In the genomic region with DNA sequence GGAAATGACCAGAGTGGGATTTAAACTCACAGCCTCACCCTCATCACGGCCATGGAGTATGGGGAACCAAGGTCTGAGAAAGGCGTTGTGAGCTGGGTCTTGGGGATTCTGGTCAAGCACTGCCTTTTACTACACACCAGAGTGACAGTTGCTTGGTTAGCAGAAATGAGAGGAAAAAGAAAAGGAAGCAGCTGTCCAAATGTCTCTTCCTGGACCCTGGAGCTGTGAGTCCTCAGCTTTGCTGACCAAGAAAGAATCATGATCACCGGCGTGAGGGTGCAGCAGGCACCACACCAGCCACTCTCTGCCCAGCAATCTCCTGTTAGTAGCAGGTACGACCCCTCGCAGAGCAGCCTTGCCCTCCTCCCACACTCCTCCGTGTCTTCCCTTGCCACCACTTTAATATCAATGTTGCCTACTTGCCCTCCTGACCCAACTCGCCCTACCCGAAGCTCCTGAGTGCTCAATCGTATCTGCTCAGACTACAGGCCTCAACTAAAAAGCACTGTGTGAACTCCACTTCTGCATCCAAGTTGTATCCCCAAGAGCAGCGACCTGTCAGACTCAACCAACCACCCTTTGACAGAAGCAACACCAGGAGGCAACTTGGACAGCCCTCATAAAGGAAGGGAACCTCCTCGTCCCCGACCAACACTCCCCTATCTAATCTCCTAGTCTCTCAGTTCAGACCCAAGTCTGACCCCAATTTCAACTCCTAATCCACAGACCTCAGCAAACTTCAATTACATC, we compare ENCODE assay signal across 8 mouse cellular contexts. TPM values are rescaled to one million over a fixed set of nuclear protein-coding genes. Genes with fewer than 3 reads are reported as not detected.
DNase-seq lines count a peak whose midpoint lies in the region; ATAC-seq and TF ChIP-seq lines count a peak whose summit lies in the region.

No protein-coding gene starts in this region.

- H3K27me3 ChIP-seq in ES-Bruce4 (ENCODE audit: control insufficient read depth, insufficient read depth, low read length, poor library complexity, severe bottlenecking), result no peaks in the 10 kb centered on the region
- no peaks in the 10 kb centered on the region for H3K27me3 ChIP-seq in forebrain, embryonic 10.5 days (ENCODE audit: poor library complexity, severe bottlenecking)
- no peaks in the 10 kb centered on the region for H3K27me3 ChIP-seq in midbrain, embryonic 16.5 days (ENCODE audit: control insufficient read depth, insufficient read depth, low read depth, low read length)

- WGBS in forebrain, embryonic 10.5 days, result 53% methylated on average over 13 of the region's 13 CpGs
- WGBS in midbrain, embryonic 16.5 days, result 46% methylated on average over 13 of the region's 13 CpGs

- peak overlapping the region; percentile 88 for H3K4me2 ChIP-seq in midbrain, embryonic 16.5 days (ENCODE audit: low read length)

- no peaks in the 10 kb centered on the region for H3K9me3 ChIP-seq in ES-Bruce4 (replicated peaks; ENCODE audit: control insufficient read depth, insufficient read depth, low read length, poor library complexity, severe bottlenecking)
- H3K9me3 ChIP-seq in forebrain, embryonic 10.5 days, result no peaks in the 10 kb centered on the region
- no peaks in the 10 kb centered on the region for H3K9me3 ChIP-seq in midbrain, embryonic 16.5 days (replicated peaks; ENCODE audit: control insufficient read depth, low read length, poor library complexity, severe bottlenecking)

- intact Hi-C loops in heart, postnatal 25 days (cut with DNase I), result loop anchor here (10.0 kb wide), 2 partner anchors 733 to 843 kb away; partner anchors contain the start of genes Tpp2 and Uxs1

- H3K4me3 ChIP-seq in ES-Bruce4 (ENCODE audit: low read depth, low read length), result peak overlapping the region; percentile 84
- H3K4me3 ChIP-seq in forebrain, embryonic 10.5 days, result peak overlapping the region; percentile 85
- H3K4me3 ChIP-seq in midbrain, embryonic 16.5 days (ENCODE audit: low read depth, low read length), result peak overlapping the region; percentile 80

- TF ChIP-seq CTCF in ES-Bruce4 (IDR thresholded peaks at IDR 0.05; ENCODE audit: low read depth, low read length), result no peak

- TF ChIP-seq EP300 in ES-Bruce4 (IDR thresholded peaks at IDR 0.05; ENCODE audit: insufficient read depth, low read depth, low read length), result no peak

- DNase-seq in heart, adult 18-20 months, result peak; percentile 29 to 37
- DNase-seq in heart, postnatal 25 days (ENCODE audit: low spot score), result no peak
- no peak for DNase-seq in forebrain, embryonic 10.5 days (ENCODE audit: extremely low spot score, low spot score)
- DNase-seq in embryo, embryonic 10 days (ENCODE audit: low spot score), result no peak
- DNase-seq in lung, postnatal 36 days, result no peak

- peak; percentile 1 for ATAC-seq in inflammation-experienced regulatory T-cells, adult 6 months
- peak; percentile 34; the same call in 1 of the 2 replicates for ATAC-seq in midbrain, embryonic 16.5 days

- H3K36me3 ChIP-seq in ES-Bruce4 (ENCODE audit: control insufficient read depth, insufficient read depth, low read length, poor library complexity, severe bottlenecking), result no peaks in the 10 kb centered on the region
- peaks cover 14% of the 10 kb centered on the region for H3K36me3 ChIP-seq in forebrain, embryonic 10.5 days (replicated peaks)
- H3K36me3 ChIP-seq in midbrain, embryonic 16.5 days (ENCODE audit: control insufficient read depth, insufficient read depth, low read length), result no peaks in the 10 kb centered on the region

- no peak for TF ChIP-seq POLR2A in ES-Bruce4 (IDR thresholded peaks at IDR 0.05; ENCODE audit: insufficient read depth, low read length)

- H3K4me1 ChIP-seq in ES-Bruce4 (ENCODE audit: control insufficient read depth, insufficient read depth, low read length), result peaks cover 4% of the 10 kb centered on the region
- H3K4me1 ChIP-seq in forebrain, embryonic 10.5 days, result peaks cover 20% of the 10 kb centered on the region
- H3K4me1 ChIP-seq in midbrain, embryonic 16.5 days (ENCODE audit: control insufficient read depth, insufficient read depth, low read length), result peaks cover 24% of the 10 kb centered on the region

- H3K9ac ChIP-seq in ES-Bruce4 (ENCODE audit: low read depth, poor library complexity, severe bottlenecking), result peak overlapping the region; percentile 83
- H3K9ac ChIP-seq in midbrain, embryonic 16.5 days (ENCODE audit: low read depth, low read length), result peak overlapping the region; percentile 93

- H3K27ac ChIP-seq in ES-Bruce4 (ENCODE audit: insufficient read depth, low read length), result no peak overlapping the region
- H3K27ac ChIP-seq in forebrain, embryonic 10.5 days, result peak overlapping the region; percentile 92
- H3K27ac ChIP-seq in midbrain, embryonic 16.5 days (ENCODE audit: low read length), result peak overlapping the region; percentile 87

RNA-seq across cellular contexts. Expression of gene Tgfbrap1, which starts 7.0 kb away (rescaled TPM):
- total RNA-seq in heart, adult 18-20 months (2021), result 10 to 100 TPM; 14.2 to 15.1 TPM
- 10 to 100 TPM; 12.9 to 13.2 TPM for total RNA-seq in heart, postnatal 25 days (2021)
- 9.6 and 9.8 TPM in 2 replicates for polyA plus RNA-seq in ES-Bruce4 (2011; ENCODE audit: insufficient read depth, insufficient read length, low read depth, missing spikeins)
- 13.2 and 13.6 TPM in 2 replicates for polyA plus RNA-seq in forebrain, embryonic 10.5 days (2016; fragmentation: Nextera tagmentation; extraction: Ambion mirVana)
- polyA plus RNA-seq in inflammation-experienced regulatory T-cells, adult 6 months (2017; shearing (Covaris generic)), result 1 to 10 TPM; 5.3 to 8.9 (median 7.8) TPM
- polyA plus RNA-seq in midbrain, embryonic 16.5 days (2015; fragmentation: Nextera tagmentation; extraction: Ambion mirVana), result 17.6 and 17.8 TPM in 2 replicates

RNA-seq across cellular contexts. Expression of gene AI597479, which starts 7.0 kb away (rescaled TPM):
- 10 to 100 TPM; 21.5 to 24.2 TPM for total RNA-seq in heart, adult 18-20 months (2021)
- total RNA-seq in heart, postnatal 25 days (2021), result 10 to 100 TPM; 18.6 to 19.5 TPM
- polyA plus RNA-seq in ES-Bruce4 (2011; ENCODE audit: insufficient read depth, insufficient read length, low read depth, missing spikeins), result 27.7 and 29.6 TPM in 2 replicates
- polyA plus RNA-seq in forebrain, embryonic 10.5 days (2016; fragmentation: Nextera tagmentation; extraction: Ambion mirVana), result 40.5 and 44.1 TPM in 2 replicates
- polyA plus RNA-seq in inflammation-experienced regulatory T-cells, adult 6 months (2017; shearing (Covaris generic)), result 10 to 100 TPM; 13.8 to 16.3 (median 15.0) TPM
- polyA plus RNA-seq in midbrain, embryonic 16.5 days (2015; fragmentation: Nextera tagmentation; extraction: Ambion mirVana), result 57.5 and 59.9 TPM in 2 replicates

Comparison
In these comparisons a context has a peak if more than half of its experiments do, and no peak if none do; other contexts are left out.
1. DNase-seq: peak in heart, adult 18-20 months (2 of 2); none in heart, postnatal 25 days (single experiment), forebrain, embryonic 10.5 days (single experiment), embryo, embryonic 10 days (single experiment) and lung, postnatal 36 days (single experiment).
2. Peak in every context shown above with its lines, with median percentiles within 50 percentile points of each other: H3K4me3 ChIP-seq.